Mouse (Mus musculus) stomach, postnatal 0 days (tissue): ENCODE results near the gene Fgfr2. TPM values are rescaled to one million over a fixed set of nuclear protein-coding genes. Genes with fewer than 3 reads are reported as not detected.

ENCODE experiments used
- ATAC-seq: fragments of 200-750 bp; cut with Nextera tagmentation; 2 replicates; pipeline ENCODE4 v1.8.0; 2017; ENCODE audit not compliant: low FRiP score, low TSS enrichment
- DNase-seq: peaks from one replicate; pipeline ENCODE4 v3.0.0-alpha.2; 2016; ENCODE audit warnings: low spot score
- H3K27ac ChIP-seq: fragments of 300-500 bp; sonication (generic); replicated peaks from 2 replicates; pipeline ENCODE4 v1.5.1; 2014; ENCODE audit warnings: mild to moderate bottlenecking, control low read depth
- H3K27me3 ChIP-seq: fragments of 300-500 bp; sonication (generic); 2 replicates; pipeline ENCODE4 v1.6.1; 2014; ENCODE audit warnings: low read length; ENCODE audit not compliant: control insufficient read depth, insufficient read depth
- H3K36me3 ChIP-seq: fragments of 300-500 bp; sonication (generic); 2 replicates; pipeline ENCODE4 v1.6.1; 2014; ENCODE audit warnings: low read length, mixed read lengths; ENCODE audit not compliant: control insufficient read depth, insufficient read depth
- H3K4me1 ChIP-seq: fragments of 300-500 bp; sonication (generic); replicated peaks from 2 replicates; pipeline ENCODE4 v1.6.1; 2014; ENCODE audit warnings: antibody characterized with exemption; ENCODE audit not compliant: control insufficient read depth, insufficient read depth
- H3K4me2 ChIP-seq: fragments of 300-500 bp; sonication (generic); replicated peaks from 2 replicates; pipeline ENCODE4 v1.6.1; 2014; ENCODE audit warnings: low read depth, mild to moderate bottlenecking, control low read depth, moderate library complexity
- H3K4me3 ChIP-seq: fragments of 300-500 bp; sonication (generic); 2 replicates; pipeline ENCODE4 v1.5.1; 2014; ENCODE audit warnings: low read depth, low read length, control low read depth
- H3K9ac ChIP-seq: fragments of 300-500 bp; sonication (generic); 2 replicates; pipeline ENCODE4 v1.6.1; 2014; ENCODE audit warnings: mild to moderate bottlenecking, low read length, control low read depth, mixed read lengths
- H3K9me3 ChIP-seq: fragments of 300-500 bp; sonication (generic); 2 replicates; pipeline ENCODE4 v1.6.1; 2016; ENCODE audit warnings: low read length; ENCODE audit not compliant: control insufficient read depth
- CTCF ChIP-seq: IDR thresholded peaks from 2 replicates; pipeline ENCODE4 v1.5.1; 2016; ENCODE audit warnings: antibody characterized with exemption, low read depth, mild to moderate bottlenecking, moderate library complexity
- EP300 ChIP-seq: optimal IDR thresholded peaks from 2 replicates; pipeline ENCODE3; 2016; ENCODE audit warnings: antibody characterized with exemption
- WGBS: fragments of 180-500 bp; shearing (Covaris S2); extraction: QIAGEN DNeasy Blood & Tissue Kit; methylation state at CpG from one replicate; pipeline ENCODE4 v1.1.7; 2014; 5-methylcytosine and 5-hydroxymethylcytosine counted together
- polyA plus RNA-seq: library from polyadenylated mRNA; unstranded; fragments of >200 nt; fragmentation: Nextera tagmentation; extraction: Ambion mirVana; gene quantifications from 2 replicates; pipeline ENCODE4 v1.2.1, GENCODE M21; 2015

Fgfr2 gene
- polyA plus RNA-seq, 1 experiment from 2014 or later, result 60.8 TPM

DNA sequence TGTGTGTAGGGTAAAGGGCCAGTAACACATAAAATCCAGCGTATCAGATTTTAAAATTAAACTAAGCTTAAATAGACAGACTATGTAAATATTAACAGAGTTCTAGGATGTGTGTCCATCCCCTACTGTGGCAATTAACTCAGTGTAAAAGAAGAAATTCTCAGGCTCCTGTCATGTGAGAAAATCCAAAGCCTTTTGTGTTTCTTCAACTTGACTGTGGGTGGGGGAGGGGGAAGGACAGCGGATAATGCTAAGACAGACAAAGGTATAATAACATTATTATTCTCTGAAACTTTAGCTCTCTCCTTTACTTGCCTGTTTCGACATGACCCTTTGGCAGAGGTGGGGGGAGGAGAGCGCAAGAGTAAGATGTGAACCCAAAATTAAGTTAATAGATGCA is 50.6 kb downstream of the Fgfr2 start:
- H3K4me1 ChIP-seq, result no peaks in the 10 kb centered on the region
- H3K4me2 ChIP-seq, result no peak overlapping the region
- ATAC-seq (no peak), DNase-seq (no peak)
- no peak overlapping the region for H3K9ac ChIP-seq
- H3K4me3 ChIP-seq, result no peak overlapping the region
- WGBS, result 62% methylated on average over 4 of the region's 4 CpGs
- H3K27me3 ChIP-seq, result no peaks in the 10 kb centered on the region
- TF ChIP-seq CTCF (no peak), EP300 (no peak)
- no peak overlapping the region for H3K27ac ChIP-seq
- H3K36me3 ChIP-seq, result peaks cover 9% of the 10 kb centered on the region; the same call in 1 of the 2 replicates
- no peaks in the 10 kb centered on the region for H3K9me3 ChIP-seq

DNA sequence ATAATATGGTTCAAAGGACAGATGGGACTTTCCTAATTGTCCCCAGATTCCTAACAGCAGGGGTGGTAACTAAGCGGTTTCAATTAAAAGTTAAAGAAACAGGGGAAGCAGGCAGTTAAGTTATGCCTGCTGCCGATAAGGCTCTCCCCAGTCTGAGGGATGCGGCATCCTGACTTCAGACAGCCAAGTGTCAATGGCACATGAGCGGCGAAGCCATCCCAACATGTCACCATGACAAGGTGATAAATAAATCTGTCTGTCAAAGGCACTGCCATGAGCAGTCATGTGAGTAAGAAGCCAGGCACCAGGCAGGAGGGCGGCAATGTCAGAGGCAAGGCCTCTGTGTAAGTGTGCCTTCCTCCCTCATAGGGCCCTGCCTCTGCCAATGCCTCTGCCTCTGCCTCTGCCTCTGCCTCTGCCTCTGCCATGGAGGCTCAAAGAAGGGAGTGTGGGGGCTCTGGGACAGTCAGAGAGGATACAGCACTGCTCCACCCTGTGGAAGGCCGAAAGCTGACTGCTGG is 55.8 kb downstream of the Fgfr2 start:
- 0 out of 2 replicates have a peak overlapping the region, but pooled peaks have one; percentile 5 for H3K27ac ChIP-seq
- no peak overlapping the region for H3K9ac ChIP-seq
- no peak overlapping the region for H3K4me2 ChIP-seq
- H3K4me1 ChIP-seq, result no peaks in the 10 kb centered on the region
- peaks cover 7% of the 10 kb centered on the region; the same call in 1 of the 2 replicates for H3K36me3 ChIP-seq
- H3K4me3 ChIP-seq, result no peak overlapping the region
- ATAC-seq, result no peak
- no peaks in the 10 kb centered on the region for H3K9me3 ChIP-seq
- WGBS, result 83% methylated on average over 7 of the region's 7 CpGs
- TF ChIP-seq EP300 (no peak), CTCF (no peak)
- no peak for DNase-seq
- H3K27me3 ChIP-seq, result no peaks in the 10 kb centered on the region

DNA sequence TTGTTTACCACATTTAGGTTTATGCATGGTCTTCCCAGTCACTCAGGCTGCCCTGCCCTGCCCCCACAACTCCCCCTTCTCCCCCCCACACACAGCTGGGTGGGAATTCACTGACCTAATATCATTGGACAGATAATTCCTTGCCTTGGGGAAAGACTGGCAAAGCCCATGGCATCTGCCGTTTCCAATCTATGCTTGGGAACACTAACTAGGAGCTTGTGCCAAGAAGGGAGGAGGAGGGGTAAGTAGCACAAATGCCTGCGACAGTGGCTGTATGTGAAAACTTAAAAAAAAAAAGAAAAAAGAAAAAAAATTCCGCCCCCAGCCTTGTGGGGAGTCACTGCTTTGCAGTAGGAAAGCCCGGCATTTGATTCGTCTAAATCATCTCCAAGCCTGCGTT is 56.4 kb downstream of the Fgfr2 start:
- H3K27me3 ChIP-seq, result no peaks in the 10 kb centered on the region
- no peak overlapping the region for H3K27ac ChIP-seq
- no peaks in the 10 kb centered on the region for H3K4me1 ChIP-seq
- H3K4me2 ChIP-seq, result no peak overlapping the region
- 51% methylated on average over 6 of the region's 6 CpGs for WGBS
- TF ChIP-seq CTCF (no peak), EP300 (no peak)
- DNase-seq, result no peak
- H3K36me3 ChIP-seq, result peaks cover 7% of the 10 kb centered on the region; the same call in 1 of the 2 replicates
- H3K9me3 ChIP-seq, result no peaks in the 10 kb centered on the region
- no peak overlapping the region for H3K4me3 ChIP-seq
- ATAC-seq, result no peak
- H3K9ac ChIP-seq, result no peak overlapping the region

DNA sequence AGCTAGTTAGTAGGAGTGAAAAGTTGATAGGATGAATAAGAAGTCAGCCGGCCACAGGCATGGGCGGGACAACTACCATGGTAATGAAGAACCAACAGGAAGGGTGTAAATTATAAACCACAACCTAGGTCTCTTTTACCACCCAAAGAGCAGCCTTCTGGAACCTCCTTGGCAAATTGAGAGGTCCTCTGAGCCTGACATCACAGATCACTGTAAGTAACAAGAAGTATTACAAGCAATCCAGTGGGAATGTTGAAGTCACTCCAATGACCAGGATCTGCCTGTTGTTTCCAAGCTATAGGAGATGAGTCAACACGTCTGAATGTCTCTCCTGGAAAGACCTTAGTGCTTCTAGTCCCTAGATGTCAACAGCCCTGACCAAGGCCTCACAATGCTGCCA is 61.1 kb downstream of the Fgfr2 start:
- H3K4me3 ChIP-seq, result no peak overlapping the region
- no peak overlapping the region for H3K27ac ChIP-seq
- H3K4me2 ChIP-seq, result no peak overlapping the region
- no peak for DNase-seq
- H3K27me3 ChIP-seq, result no peaks in the 10 kb centered on the region
- ATAC-seq, result no peak
- WGBS, result 70% methylated on average over 3 of the region's 3 CpGs
- H3K4me1 ChIP-seq, result peaks cover 3% of the 10 kb centered on the region; the same call in 1 of the 2 replicates
- H3K36me3 ChIP-seq, result peaks cover 2% of the 10 kb centered on the region; the same call in 1 of the 2 replicates
- TF ChIP-seq CTCF (no peak), EP300 (no peak)
- H3K9me3 ChIP-seq, result no peaks in the 10 kb centered on the region
- no peak overlapping the region for H3K9ac ChIP-seq

DNA sequence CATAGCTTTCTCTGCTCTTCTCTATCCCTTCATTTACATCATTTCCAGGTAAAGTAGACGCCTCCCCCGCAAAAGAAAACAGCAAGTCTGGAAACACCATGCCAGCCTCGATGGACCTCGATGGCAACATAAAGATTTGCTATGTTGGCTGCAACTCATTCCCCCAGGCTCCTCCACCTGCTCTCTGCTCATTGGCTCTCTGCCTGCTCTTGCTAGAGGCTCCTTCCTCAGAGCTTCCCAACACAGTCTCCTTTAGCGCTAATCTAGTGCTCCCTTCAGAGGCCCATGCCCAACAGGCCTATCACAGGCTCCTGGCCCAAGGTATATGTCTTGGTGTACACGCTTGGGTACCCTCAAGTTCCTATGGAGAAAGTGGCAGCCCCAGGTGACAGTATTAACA is 63.0 kb downstream of the Fgfr2 start:
- H3K36me3 ChIP-seq, result peaks cover 4% of the 10 kb centered on the region; the same call in 1 of the 2 replicates
- no peak for ATAC-seq
- TF ChIP-seq CTCF (no peak), EP300 (no peak)
- H3K27ac ChIP-seq, result no peak overlapping the region
- no peak for DNase-seq
- WGBS, result 85% methylated on average over 6 of the region's 6 CpGs
- H3K4me3 ChIP-seq, result no peak overlapping the region
- no peak overlapping the region for H3K4me2 ChIP-seq
- peaks cover 3% of the 10 kb centered on the region; the same call in 1 of the 2 replicates for H3K4me1 ChIP-seq
- no peaks in the 10 kb centered on the region for H3K9me3 ChIP-seq
- H3K9ac ChIP-seq, result no peak overlapping the region
- H3K27me3 ChIP-seq, result no peaks in the 10 kb centered on the region

DNA sequence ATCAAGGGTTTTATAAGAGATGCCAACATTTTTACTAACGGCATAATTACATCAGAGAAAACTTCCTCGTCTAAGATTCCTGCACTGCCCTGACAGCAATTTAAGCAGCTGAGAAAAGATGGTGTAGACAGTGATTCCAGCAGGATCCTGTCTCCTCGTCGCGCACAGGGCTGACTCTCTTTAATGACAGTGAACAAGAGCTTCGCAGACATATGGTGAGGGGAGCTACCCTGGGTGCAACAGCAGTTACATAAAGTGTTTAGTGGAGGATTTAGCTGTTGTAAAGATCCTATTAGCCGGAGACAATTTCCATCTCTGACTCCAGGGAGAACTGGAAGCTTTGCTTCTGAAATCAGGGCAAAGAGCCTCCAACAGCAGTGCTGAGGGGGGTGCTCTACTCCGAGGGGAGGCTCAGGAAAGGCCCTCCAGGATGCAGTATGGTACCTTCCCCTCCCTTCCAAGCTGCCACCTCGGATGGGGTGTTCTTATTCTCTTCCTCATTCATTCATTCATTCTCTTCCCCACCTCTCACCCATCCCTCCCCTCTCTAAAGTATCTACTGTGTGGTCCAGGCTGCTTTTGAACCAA is 63.5 kb downstream of the Fgfr2 start:
- DNase-seq (no peak), ATAC-seq (no peak)
- Histone ChIP-seq H3K4me1 (peaks cover 3% of the 10 kb centered on the region; the same call in 1 of the 2 replicates), H3K9ac (no peak overlapping the region), H3K4me3 (no peak overlapping the region), H3K4me2 (no peak overlapping the region), H3K36me3 (peaks cover 4% of the 10 kb centered on the region; the same call in 1 of the 2 replicates), H3K27me3 (no peaks in the 10 kb centered on the region), H3K27ac (no peak overlapping the region), H3K9me3 (no peaks in the 10 kb centered on the region)
- TF ChIP-seq CTCF, result no peak
- no peak for TF ChIP-seq EP300
- 50% methylated on average over 9 of the region's 9 CpGs for WGBS
